Mouse (Mus musculus): ENCODE data around the gene R3hcc1l.

The R3hcc1l gene

DNA sequence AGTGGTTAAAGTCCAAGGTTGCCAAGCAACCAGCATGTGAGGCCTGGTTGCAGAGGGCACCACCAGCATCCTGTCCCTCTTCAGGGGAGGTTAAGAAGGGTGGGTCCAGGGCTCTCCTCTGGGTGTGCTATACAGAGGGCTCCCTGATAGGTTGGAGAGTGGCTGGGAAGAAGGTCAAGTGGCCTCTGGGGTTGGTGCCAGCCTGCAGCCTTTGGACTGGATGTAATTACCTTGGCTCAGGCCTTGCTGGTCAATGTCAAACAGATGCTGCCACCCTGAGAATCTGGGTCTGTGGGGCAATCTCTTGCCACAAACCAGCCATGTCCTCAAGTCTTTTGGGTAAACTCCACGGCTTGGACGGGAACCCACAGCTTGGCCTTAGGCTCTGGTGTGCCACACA, 82.9 kb downstream of the R3hcc1l start:
- no peak for DNase-seq

GRCm38 (mm10) chr19:42602041-42602440, 83.5 kb downstream of the R3hcc1l start:
- no peak for DNase-seq

DNA sequence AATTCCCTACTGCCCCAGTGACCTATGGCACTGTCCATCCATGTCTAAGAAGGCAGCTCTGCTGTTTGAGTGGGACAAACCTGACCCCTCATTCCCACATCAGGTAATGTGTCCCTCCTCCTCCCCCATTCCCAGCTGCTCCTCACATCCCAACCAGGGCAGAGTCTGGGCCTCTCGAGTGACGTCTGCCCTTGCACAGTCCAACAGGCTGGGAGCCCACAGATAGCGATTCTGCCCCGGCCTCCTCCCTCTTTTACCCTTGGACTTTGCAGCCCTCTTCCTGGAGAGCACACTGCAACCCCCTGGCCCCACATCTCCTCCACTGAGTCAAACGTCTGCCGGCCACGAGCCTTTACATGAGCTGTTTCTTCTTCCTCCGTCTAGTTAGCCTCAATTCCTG, 84.0 kb downstream of the R3hcc1l start:
- DNase-seq: no peak

GRCm38 (mm10) chr19:42608082-42608481, 89.5 kb downstream of the R3hcc1l start:
- DNase-seq: no peak

DNA sequence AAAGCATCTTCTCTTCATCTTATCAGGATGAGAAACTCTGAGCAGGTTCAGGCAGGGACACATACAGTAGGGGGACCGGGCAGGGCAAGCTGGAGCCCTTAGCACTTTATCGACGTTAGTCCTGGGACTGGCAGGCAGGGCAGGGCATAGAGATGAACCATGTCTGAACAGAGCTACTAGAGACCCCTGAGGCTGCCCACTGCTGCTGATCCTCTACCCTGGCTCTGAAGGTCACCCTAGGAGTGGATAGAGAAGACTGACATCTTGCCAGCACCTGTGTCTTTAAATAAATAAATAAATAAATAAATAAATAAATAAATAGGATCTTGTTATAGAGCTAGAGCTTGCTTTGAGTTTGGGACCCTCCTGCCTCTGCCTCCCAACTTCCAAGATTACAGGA, 91.2 kb downstream of the R3hcc1l start:
- no peak for DNase-seq

DNA sequence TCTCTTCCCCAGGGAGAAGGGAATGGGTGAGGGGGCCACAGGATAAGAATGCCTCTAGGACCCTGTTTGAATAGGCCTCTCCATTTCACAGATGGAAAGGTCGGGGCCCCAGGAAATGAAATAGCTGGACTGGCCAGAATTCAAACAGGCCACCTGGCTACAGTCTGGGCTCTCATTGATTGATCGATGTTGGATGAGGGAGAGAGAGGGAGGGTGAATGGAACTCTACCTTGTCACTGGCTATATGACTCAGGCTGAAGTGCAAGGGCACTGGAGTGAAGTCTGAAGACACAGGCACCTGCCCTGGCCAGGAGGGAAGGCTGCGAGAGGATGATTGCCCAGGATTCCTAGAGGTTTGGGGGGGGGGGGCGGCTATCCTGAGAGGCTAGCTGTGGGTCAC, 93.2 kb downstream of the R3hcc1l start:
- no peak for DNase-seq

DNA sequence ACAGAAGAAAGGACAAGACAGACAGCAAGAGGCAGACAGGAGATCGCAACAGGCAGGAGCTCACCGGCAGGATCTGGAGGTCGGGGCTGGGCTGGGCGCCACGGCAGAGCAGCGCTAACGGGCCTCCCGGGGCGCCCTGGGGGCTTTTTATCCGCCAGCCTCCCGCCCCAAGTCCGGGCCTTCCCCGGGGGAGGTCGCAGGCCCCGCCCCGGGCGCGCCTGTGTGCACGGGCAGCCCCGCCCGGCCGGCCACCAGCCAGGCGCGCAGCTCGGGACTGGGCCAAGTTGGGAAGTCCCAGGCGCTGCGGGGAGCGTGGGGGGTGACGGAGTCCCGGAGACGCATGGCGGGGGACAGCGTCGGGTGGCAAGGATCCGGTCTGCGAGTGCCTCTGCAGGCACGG, 94.1 kb downstream of the R3hcc1l start, which contains the start of gene Loxl4:
Gene Loxl4 (minus strand): TSS at position 160 of the 400 bp plus-strand sequence.
- DNase-seq: no peak

DNA sequence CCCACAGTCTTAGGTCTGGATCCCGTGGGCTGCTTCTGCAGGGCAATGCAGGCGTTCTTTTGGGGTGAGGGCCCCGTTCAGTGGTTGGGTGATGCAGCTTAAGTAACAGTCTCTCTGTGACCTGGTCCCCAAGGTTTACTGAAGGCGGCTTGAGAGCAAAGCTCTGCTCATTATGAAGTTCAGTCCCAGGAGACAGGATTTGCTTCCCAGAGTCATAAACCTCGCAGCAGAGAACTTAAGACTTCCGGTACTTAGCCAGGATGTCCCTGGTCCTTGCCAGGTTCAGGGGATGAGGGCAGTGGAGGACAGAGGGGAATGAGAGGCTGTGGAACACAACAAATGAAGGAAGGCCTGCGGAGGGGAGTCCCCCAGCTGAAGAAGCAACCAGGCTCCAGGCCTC, 94.6 kb downstream of the R3hcc1l start:
- no peak for DNase-seq

DNA sequence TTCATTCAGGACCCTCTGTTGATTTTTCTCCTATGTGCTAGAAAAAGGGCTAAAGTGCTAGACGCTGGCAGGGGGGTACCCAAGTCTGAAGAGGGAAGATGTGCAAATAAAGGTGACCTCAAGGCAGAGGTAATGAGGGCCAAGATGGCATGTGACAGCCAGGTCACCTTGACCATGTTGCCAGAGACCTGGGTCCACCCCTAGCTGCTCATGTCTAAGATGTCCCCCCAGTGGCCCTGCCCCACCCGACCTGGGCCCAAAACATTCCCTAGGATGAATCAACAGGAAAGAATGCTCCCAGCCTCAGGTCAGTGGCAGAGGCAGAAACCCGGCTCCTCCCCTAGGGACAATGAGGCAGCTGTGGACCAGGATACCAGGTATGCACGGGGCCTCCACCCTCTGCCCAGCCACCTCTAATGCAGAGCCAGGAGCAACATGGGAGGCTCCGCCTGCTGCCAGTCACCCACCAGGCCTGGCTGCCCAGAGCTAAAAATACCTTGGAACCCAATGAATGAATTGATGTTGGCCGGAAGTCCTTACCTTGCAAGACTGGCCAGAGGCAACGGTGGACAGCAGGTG, 95.2 kb downstream of the R3hcc1l start:
- no peak for DNase-seq

DNA sequence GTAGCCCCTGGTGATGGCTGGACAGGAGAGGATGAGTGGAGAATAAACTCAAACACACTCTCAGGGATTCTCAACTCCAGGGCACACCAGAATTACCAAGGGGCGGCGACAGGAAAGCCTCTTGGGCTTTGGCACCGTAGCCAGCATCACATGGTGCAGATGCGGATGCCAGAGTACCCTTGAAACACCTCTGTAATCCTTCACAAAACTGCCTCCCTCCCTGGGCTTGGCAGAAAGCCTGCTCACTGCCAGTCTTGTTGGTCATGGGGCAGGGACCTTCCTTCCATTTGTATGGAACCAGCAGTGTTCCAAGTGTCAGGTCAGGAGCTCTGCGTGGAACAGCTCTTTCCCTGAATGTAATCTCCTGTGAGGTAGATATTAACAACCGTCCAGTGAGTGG, 109.5 kb downstream of the R3hcc1l start:
- no peak for DNase-seq

GRCm38 (mm10) chr19:42631541-42631961, 113.0 kb downstream of the R3hcc1l start:
- no peak for DNase-seq

DNA sequence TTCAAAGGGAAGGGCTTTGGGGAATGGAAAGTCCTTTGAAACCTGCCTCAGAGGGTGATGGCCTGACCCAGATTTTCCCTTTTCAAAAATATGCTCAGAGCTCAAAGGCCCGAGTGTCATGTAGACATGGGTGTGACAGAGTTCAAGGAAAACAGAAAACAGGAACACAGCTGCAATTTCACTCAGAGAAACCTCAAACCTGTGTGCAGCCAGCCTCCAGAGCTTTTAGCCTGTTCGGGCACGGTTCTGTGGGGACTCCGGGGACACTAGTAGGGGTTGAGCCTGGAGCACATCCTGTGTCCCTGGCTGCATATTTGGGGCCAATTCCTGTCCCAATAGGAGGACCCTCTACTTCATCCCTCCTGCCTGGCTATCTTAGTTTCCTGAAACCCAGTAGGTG, 113.7 kb downstream of the R3hcc1l start:
- DNase-seq: no peak

GRCm38 (mm10) chr19:42633650-42634049, 115.1 kb downstream of the R3hcc1l start:
- DNase-seq: no peak

DNA sequence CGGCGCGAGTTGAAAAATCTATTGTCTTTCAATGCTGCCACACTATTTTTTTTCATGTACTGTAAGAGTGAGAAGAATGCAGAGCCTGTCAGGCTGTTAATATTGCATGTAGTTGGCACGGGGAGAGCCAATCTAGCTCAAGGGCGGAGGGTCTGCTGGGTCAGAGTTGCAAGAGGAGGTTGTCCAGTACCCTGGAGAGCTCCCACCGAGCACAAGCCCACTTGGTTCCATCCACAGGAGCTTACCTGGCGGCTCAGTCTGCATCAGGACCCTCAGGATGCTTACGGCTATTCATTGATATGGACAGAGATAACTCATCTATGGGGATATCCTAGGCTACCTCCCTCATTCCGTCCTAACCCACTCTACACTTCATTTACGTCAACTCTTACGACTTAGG, 118.1 kb downstream of the R3hcc1l start:
- DNase-seq: no peak

DNA sequence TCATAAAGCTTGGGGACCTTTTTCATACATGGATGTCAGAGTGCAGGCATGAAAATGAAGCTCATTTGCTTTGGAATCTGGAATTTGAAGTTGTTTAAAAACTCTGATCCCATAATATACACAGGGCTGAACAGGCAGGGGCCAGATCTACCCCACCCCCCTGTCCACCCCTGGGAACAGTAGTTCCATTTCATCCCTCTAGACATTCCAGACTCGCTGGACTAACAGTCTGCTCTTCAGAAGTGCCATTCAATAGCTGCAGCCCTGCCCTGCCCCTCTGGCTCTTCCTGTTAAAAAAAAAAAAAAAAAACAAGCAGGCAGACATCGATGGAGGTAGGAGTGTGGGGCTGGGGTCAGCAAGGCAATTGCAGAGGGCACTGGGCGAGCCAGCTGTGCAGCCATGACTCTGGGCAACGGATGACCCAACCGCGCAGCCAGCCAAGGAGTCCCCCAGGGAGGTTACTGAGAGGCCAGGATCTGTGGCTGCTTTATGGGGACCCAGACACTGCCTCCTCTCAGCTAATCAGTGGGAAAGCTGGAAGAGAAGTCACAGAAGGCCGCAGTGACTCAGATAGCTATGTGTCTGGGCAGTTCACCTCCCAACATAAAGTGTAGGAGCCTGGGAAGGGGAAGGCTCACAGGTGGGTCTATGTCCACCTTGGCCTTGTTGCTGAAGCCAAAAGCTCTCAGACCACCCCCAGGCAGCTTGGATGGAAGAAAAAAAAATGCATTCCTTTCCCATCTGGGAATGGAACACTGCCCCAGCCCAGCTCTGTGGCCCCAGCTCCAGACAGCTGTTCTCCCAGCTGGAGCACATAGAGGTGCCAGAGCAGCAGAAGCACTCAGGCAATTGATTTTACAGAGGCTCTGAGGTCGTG, 120.3 kb downstream of the R3hcc1l start:
- no peak for DNase-seq

GRCm38 (mm10) chr19:42639544-42639943, 121.0 kb downstream of the R3hcc1l start:
- DNase-seq: no peak

DNA sequence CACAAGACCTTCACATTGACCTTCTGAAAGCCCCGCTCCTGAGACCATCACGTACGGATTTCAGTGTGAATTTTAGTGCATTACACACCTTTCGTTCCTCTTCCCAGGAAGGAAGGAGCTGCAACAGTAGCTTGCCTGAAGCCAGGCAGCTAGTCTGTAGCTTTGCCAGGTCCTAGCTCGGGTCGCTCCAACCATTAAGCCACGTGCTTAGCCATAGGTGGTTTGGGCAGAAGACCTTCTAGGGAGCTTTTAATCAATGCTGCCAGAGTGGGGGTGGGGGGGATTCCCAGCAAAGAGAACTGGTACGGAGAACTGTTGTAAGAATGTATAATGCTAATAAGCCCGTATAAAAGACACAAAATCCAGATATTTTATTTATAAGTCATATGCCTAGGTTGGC, 121.7 kb downstream of the R3hcc1l start:
- no peak for DNase-seq
